Mouse (Mus musculus) liver, embryonic 15.5 days (tissue): ENCODE results near the gene Gm10803. TPM values are rescaled to one million over a fixed set of nuclear protein-coding genes. Genes with fewer than 3 reads are reported as not detected.
"Not testable (repeated sequence)": the region's sequence is repeated elsewhere in the genome, so short reads cannot be mapped to it uniquely, and the experiment has no call there.

Source experiments
- ATAC-seq: fragments of 200-750 bp; cut with Nextera tagmentation; 2 replicates; pipeline ENCODE4 v1.8.0; 2017; ENCODE audit warnings: moderate number of reproducible peaks, mild to moderate bottlenecking, moderate library complexity; ENCODE audit not compliant: insufficient read depth
- H3K27ac ChIP-seq: fragments of 300-500 bp; sonication (generic); replicated peaks from 2 replicates; pipeline ENCODE4 v1.5.1; 2015; ENCODE audit warnings: mild to moderate bottlenecking, inconsistent platforms
- H3K27me3 ChIP-seq: fragments of 300-500 bp; sonication (generic); 2 replicates; pipeline ENCODE4 v1.6.1; 2015; ENCODE audit warnings: mild to moderate bottlenecking, inconsistent platforms
- H3K36me3 ChIP-seq: fragments of 300-500 bp; sonication (generic); replicated peaks from 2 replicates; pipeline ENCODE4 v1.6.1; 2015; ENCODE audit warnings: moderate library complexity, mild to moderate bottlenecking, inconsistent platforms
- H3K4me1 ChIP-seq: fragments of 300-500 bp; sonication (generic); replicated peaks from 2 replicates; pipeline ENCODE4 v1.6.1; 2015; ENCODE audit warnings: inconsistent platforms
- H3K4me2 ChIP-seq: fragments of 300-500 bp; sonication (generic); 2 replicates; pipeline ENCODE4 v1.6.1; 2015; ENCODE audit warnings: moderate library complexity, mild to moderate bottlenecking, inconsistent platforms
- H3K4me3 ChIP-seq: fragments of 300-500 bp; sonication (generic); replicated peaks from 2 replicates; pipeline ENCODE4 v1.5.1; 2015; ENCODE audit warnings: mild to moderate bottlenecking, inconsistent platforms
- H3K9ac ChIP-seq: fragments of 300-500 bp; sonication (generic); 2 replicates; pipeline ENCODE4 v1.6.1; 2015; ENCODE audit warnings: moderate library complexity, mild to moderate bottlenecking, inconsistent platforms
- H3K9me3 ChIP-seq: fragments of 300-500 bp; sonication (generic); replicated peaks from 2 replicates; pipeline ENCODE4 v1.6.1; 2016; ENCODE audit warnings: inconsistent platforms
- WGBS: fragments of 180-500 bp; shearing (Covaris S2); methylation state at CpG from one replicate; pipeline ENCODE4 v1.1.7; 2015; ENCODE audit warnings: mixed read lengths; ENCODE audit not compliant: insufficient replicate concordance; 5-methylcytosine and 5-hydroxymethylcytosine counted together
- polyA plus RNA-seq: library from polyadenylated mRNA; unstranded; fragments of >200 nt; fragmentation: Nextera tagmentation; extraction: Ambion mirVana; gene quantifications from 2 replicates; pipeline ENCODE4 v1.2.1, GENCODE M21; 2015

Gm10803 gene
- not detected in 2 replicates for polyA plus RNA-seq

DNA sequence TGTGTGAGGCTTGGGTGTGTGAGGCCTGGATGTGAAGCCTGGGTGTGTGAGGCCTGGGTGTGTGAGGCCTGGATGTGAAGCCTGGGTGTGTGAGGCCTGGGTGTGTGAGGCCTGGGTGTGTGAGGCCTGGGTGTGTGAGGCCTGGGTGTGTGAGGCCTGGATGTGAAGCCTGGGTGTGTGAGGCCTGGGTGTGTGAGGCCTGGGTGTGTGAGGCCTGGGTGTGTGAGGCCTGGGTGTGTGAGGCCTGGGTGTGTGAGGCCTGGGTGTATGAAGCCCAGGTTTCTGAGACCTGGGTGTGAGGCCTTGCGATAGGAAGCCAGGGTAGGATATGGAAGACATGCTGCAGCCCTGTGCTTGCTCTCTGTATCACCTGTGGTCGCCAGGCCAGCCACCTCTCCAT lies at the start of gene Gm10803:
Gene Gm10803, plus strand, starts transcription at position 301 of the 400 bp plus-strand sequence.
- not testable (repeated sequence) for H3K36me3 ChIP-seq, H3K27me3 ChIP-seq, H3K4me2 ChIP-seq, ATAC-seq, H3K4me1 ChIP-seq, H3K9ac ChIP-seq, H3K9me3 ChIP-seq, H3K4me3 ChIP-seq, H3K27ac ChIP-seq
- 62% methylated on average over 2 of the region's 2 CpGs for WGBS

DNA sequence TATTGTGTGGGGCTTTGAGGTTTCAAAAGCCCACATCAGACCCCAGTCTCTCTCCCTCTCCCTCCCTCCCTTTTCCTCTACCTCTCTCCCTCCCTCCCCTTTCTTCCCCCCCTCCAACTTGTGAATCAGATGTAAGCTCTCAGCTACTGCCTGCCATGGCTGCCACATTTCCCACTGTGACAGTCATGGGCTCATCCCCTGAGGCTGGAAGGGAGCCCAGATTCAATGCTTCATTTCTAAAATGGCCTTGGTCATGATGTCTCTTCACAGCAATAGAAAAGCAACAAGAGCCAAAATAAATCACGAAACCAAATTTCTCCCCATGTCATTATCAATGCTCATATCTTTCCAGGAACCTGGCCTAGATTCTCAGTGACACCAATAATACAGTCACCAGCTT lies 49.5 kb upstream of the Gm10803 start:
- WGBS = 73% methylated on average over 1 of the region's 1 CpGs
- no peaks in the 10 kb centered on the region for H3K27me3 ChIP-seq
- H3K4me2 ChIP-seq = no peak overlapping the region
- H3K9ac ChIP-seq = no peak overlapping the region
- ATAC-seq = no peak
- H3K4me3 ChIP-seq = no peak overlapping the region
- no peak overlapping the region for H3K27ac ChIP-seq
- no peaks in the 10 kb centered on the region for H3K36me3 ChIP-seq
- no peaks in the 10 kb centered on the region for H3K9me3 ChIP-seq
- H3K4me1 ChIP-seq = no peaks in the 10 kb centered on the region

DNA sequence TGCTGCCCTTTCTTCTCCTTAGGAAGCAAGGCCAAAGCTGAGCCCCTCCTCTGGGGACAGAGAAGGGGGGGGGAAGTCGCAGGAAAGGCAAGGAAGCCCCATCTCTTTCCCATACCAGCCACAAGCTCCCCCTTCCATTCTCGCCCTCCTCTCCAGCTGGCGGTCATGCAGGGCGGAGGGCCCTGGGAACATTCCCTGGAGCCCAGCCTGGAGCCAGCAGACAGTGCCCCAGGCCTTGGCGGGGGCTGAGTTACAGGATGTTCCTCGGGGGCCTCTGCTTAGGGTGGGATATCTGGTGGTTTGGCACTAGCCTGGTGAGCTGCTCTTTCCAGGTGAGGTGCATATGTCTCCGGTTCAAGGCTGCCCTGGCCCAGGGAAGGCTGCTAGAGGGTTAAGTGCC lies 48.2 kb upstream of the Gm10803 start:
- no peak overlapping the region for H3K4me3 ChIP-seq
- WGBS = 52% methylated on average over 7 of the region's 7 CpGs
- H3K27me3 ChIP-seq = no peaks in the 10 kb centered on the region
- no peaks in the 10 kb centered on the region for H3K4me1 ChIP-seq
- H3K9ac ChIP-seq = no peak overlapping the region
- H3K27ac ChIP-seq = no peak overlapping the region
- no peaks in the 10 kb centered on the region for H3K36me3 ChIP-seq
- H3K9me3 ChIP-seq = no peaks in the 10 kb centered on the region
- no peak overlapping the region for H3K4me2 ChIP-seq
- ATAC-seq = no peak

DNA sequence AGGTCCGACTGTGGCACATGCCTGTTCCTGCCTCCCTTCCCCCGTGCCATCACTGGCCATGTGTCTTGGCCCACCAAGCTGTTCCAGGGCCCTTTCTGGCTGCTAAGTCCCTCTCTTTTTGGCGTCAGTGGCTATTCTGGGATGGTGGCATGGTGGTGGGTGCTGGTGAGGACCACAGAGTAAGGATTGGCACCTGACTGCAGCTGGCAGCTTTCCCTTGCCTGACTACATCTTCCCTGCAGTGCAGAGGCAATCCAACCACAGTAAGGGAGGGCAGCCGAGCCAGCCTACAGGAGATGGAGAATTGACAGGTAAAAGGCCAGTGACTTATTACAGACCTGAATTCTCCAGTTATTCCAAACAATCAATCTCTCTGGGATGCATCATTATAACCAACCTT lies 45.1 kb upstream of the Gm10803 start:
- no peak for ATAC-seq
- no peak overlapping the region for H3K9ac ChIP-seq
- WGBS = 47% methylated on average over 4 of the region's 4 CpGs

DNA sequence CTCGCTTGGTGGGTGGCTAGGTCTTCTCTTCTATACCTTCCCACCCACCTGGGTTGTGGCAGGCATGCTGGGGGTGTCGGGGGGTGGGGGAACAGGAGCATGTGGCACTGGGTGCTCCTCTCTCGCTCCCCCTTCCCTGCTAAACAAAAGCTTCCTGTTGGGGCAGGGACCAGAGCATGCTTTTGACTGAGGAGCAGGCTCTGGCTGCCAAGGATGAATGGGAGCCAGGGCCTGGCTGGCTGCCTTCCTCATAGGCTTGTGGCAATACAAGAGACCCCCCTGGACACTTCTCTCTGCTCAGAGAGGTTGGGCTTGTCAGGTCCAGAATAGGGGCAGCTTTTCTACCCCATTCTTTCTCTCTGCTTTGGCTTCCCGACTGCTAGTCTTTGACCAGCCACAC lies 39.3 kb upstream of the Gm10803 start:
- Histone ChIP-seq H3K4me1 (no peaks in the 10 kb centered on the region), H3K9ac (no peak overlapping the region), H3K36me3 (no peaks in the 10 kb centered on the region), H3K9me3 (no peaks in the 10 kb centered on the region), H3K27ac (no peak overlapping the region), H3K27me3 (no peaks in the 10 kb centered on the region), H3K4me2 (no peak overlapping the region), H3K4me3 (no peak overlapping the region)
- 47% methylated on average over 4 of the region's 4 CpGs for WGBS
- no peak for ATAC-seq

More for the DNA sequence above, 45.1 kb upstream of the Gm10803 start:
- Histone ChIP-seq H3K36me3 (no peaks in the 10 kb centered on the region), H3K4me2 (no peak overlapping the region), H3K4me1 (no peaks in the 10 kb centered on the region), H3K27me3 (no peaks in the 10 kb centered on the region), H3K9me3 (no peaks in the 10 kb centered on the region), H3K27ac (no peak overlapping the region), H3K4me3 (no peak overlapping the region)

DNA sequence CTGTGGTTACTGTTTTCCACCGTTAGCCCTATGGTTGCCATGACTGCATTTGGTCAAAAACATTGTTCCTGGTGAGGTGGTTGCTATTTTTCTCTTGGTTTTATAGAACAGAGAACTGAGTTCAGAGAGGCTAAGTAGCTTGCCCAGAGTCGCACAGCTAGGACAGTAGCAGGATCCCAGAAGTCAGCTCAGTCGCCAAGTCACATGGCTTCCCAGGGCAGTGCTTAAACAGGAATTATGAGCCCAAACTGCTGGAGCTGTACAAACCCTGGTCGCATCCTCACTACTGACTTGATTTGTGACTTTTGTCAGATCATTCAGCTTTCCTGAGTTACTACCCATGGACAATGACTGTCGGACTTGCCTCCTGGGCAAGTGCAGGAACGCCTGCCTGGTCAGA lies 38.8 kb upstream of the Gm10803 start:
- Histone ChIP-seq H3K9me3 (no peaks in the 10 kb centered on the region), H3K4me1 (no peaks in the 10 kb centered on the region), H3K27ac (no peak overlapping the region), H3K36me3 (no peaks in the 10 kb centered on the region), H3K4me2 (no peak overlapping the region), H3K27me3 (no peaks in the 10 kb centered on the region), H3K4me3 (no peak overlapping the region), H3K9ac (no peak overlapping the region)
- ATAC-seq = no peak
- WGBS = 63% methylated on average over 6 of the region's 6 CpGs

DNA sequence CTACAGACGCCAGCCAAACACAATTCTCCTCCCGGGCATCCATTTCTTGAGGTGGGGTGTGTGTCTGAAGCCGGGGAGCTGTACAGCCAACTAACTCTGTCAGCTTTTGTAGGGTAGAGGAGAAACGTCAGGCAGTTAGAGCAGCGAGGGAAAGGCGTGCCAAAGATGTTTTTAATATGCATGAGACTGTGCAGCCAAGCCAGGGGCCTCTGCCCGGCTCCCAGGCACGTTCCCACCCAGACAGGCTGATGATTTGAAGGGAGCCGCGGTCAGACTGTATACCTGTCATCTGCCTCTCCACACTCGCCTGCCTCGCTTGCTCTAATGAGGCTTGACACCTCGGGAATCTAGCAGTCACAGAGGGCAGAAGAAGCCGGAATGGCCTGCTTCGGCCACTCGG lies 38.4 kb upstream of the Gm10803 start:
- Histone ChIP-seq H3K9ac (no peak overlapping the region), H3K36me3 (no peaks in the 10 kb centered on the region), H3K4me3 (no peak overlapping the region), H3K27me3 (no peaks in the 10 kb centered on the region), H3K27ac (no peak overlapping the region), H3K9me3 (no peaks in the 10 kb centered on the region), H3K4me2 (no peak overlapping the region), H3K4me1 (no peaks in the 10 kb centered on the region)
- 61% methylated on average over 16 of the region's 16 CpGs for WGBS
- no peak for ATAC-seq

DNA sequence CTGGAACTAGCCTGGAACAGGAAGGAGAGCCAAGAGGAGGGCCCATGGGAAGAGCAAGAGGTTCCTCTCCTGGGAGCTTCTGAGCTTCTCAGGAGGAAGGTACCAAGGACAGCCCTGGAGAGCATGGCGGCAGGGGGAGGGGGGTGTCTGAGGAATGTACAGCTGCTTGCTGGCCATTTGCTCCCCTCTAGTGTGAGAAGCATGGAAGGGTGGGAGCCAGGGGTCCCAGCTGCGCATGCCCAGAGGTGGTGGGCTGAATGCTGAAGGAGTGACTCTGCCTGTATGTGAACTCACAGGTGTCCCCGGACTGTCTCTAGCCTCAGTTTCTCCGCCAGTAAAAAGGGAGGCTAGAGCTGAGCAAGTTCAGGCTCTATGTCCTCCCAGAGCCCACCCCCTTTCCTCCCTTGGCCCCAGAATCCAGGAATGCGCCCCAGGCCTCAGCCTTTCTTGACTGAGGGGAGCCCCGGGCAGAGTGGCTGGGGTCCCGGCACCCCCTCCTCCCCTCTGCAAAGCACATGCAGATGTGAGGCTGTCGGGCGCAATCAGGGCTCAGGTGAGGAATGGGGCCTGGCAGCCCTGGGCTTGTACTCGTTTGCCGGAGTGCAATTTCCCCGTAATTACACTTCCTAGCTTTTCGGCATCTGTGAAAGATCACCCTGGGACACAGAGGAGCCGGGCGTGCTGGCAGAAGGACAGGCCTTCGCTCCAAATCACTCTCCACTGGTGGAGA lies 35.2 kb upstream of the Gm10803 start:
- H3K4me1 ChIP-seq = no peaks in the 10 kb centered on the region
- no peaks in the 10 kb centered on the region for H3K9me3 ChIP-seq
- WGBS = 70% methylated on average over 16 of the region's 16 CpGs
- H3K9ac ChIP-seq = no peak overlapping the region
- no peaks in the 10 kb centered on the region for H3K27me3 ChIP-seq
- no peak overlapping the region for H3K27ac ChIP-seq
- ATAC-seq = no peak
- H3K4me2 ChIP-seq = no peak overlapping the region
- H3K36me3 ChIP-seq = no peaks in the 10 kb centered on the region
- H3K4me3 ChIP-seq = no peak overlapping the region

DNA sequence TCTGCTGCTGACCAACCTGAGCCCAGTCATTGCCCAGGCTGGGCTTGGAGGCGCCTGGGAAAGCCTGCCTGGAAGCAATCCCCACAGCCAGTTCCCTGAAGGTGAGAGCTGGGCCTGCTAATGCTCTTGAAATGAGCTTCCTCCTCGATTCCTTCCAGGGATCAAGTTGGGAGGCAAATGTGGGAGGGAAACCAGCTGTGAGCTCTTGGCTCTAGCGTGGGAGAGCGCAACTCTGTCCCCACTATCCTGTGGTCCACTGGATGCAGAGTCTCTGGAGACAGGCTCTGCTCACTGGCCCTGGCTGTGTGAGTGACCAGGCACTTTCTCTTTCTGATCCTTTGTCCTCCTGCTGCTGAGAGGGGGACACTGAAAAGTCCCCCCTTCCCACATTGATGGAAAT lies 30.8 kb upstream of the Gm10803 start:
- H3K4me1 ChIP-seq = no peaks in the 10 kb centered on the region
- WGBS = 37% methylated on average over 4 of the region's 4 CpGs
- no peak overlapping the region for H3K4me3 ChIP-seq
- H3K36me3 ChIP-seq = no peaks in the 10 kb centered on the region
- H3K4me2 ChIP-seq = no peak overlapping the region
- H3K27ac ChIP-seq = no peak overlapping the region
- no peak for ATAC-seq
- H3K9me3 ChIP-seq = no peaks in the 10 kb centered on the region
- no peaks in the 10 kb centered on the region for H3K27me3 ChIP-seq
- no peak overlapping the region for H3K9ac ChIP-seq

DNA sequence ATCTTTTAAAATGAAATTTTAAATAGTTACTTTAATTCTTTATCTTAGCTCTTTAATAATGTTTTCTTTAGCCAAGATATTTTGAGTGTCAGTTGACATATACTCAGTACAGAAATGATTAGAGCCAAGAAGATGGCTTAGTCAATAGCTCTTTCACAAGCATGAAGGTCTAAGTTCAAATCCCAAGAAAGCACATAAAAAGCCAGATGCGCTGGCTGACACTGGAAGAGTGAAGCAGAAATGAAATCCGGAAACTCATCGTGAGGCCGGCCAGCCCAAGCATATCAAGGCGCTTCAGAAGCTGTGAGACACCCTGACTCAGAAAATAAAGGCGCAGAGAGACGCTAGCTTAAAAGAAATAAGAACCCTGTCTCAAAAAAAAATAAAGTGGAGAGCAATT lies 26.5 kb upstream of the Gm10803 start:
- ATAC-seq = no peak
- Histone ChIP-seq H3K27me3 (no peaks in the 10 kb centered on the region), H3K36me3 (no peaks in the 10 kb centered on the region), H3K4me3 (no peak overlapping the region), H3K27ac (no peak overlapping the region), H3K9ac (no peak overlapping the region), H3K4me2 (no peak overlapping the region), H3K9me3 (no peaks in the 10 kb centered on the region), H3K4me1 (no peaks in the 10 kb centered on the region)
- 77% methylated on average over 7 of the region's 7 CpGs for WGBS

DNA sequence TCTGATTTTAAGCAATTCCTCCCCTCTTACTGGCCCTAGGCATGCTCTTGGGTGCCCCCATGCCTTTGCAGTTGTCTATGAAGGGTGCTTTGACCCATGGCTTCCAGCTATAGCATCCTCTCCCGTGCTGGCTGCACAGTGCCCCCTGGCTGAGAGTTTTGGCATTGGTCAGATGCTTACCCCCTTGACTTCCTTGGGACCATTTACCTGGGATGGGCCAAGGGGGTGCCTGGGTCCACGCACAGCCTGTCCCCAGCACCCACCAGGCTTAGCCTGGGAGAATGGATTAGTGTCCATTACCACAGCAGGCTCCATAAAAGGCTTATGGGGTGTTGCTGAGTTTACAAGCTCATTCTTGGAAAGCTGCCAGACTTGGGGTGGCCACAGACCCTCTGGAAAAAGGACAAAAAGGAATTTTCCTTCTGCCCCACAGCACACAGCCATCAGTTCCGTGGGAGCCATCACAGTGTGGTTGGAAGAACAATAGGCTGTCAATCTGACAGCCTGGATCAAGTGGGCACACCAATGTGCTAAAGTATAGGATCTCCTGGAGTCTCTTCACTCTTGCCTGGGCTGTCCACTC lies 22.9 kb upstream of the Gm10803 start:
- no peak for ATAC-seq
- no peak overlapping the region for H3K4me3 ChIP-seq
- H3K4me2 ChIP-seq = no peak overlapping the region
- no peaks in the 10 kb centered on the region for H3K36me3 ChIP-seq
- H3K9ac ChIP-seq = no peak overlapping the region
- no peaks in the 10 kb centered on the region for H3K9me3 ChIP-seq
- H3K27me3 ChIP-seq = no peaks in the 10 kb centered on the region
- WGBS = 35% methylated on average over 3 of the region's 3 CpGs
- no peaks in the 10 kb centered on the region for H3K4me1 ChIP-seq
- H3K27ac ChIP-seq = no peak overlapping the region

DNA sequence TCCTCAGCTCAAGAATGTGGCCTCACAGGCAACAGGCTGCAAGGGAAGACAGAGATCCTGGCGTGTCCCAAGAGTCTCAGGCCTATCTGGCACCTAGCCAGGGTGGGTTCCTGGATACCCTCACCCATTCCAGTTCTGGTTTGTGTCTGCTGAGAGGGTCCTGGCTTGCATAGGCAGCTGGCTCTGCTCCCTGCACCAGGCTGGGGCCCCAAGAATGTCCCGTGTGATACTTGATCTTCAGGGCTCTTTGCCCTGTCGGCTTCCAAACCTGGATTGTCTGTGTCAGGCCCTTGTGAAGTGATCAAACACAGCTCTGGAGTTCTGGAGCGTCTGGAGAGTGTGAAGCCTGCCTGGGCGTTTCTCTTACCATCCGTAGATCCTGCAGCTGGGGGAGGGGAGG lies 22.2 kb upstream of the Gm10803 start:
- 27% methylated on average over 6 of the region's 6 CpGs for WGBS
- no peaks in the 10 kb centered on the region for H3K4me1 ChIP-seq
- H3K9me3 ChIP-seq = no peaks in the 10 kb centered on the region
- no peaks in the 10 kb centered on the region for H3K36me3 ChIP-seq
- no peaks in the 10 kb centered on the region for H3K27me3 ChIP-seq
- no peak overlapping the region for H3K9ac ChIP-seq
- H3K4me3 ChIP-seq = no peak overlapping the region
- H3K4me2 ChIP-seq = no peak overlapping the region
- no peak for ATAC-seq
- no peak overlapping the region for H3K27ac ChIP-seq
